Mouse (Mus musculus) MEL (cell line): ENCODE measurements around the gene Stk25. TPM values are rescaled to one million over a fixed set of nuclear protein-coding genes. Genes with fewer than 3 reads are reported as not detected.

Experiments
- DNase-seq: peaks from one replicate; pipeline ENCODE4 v3.0.0; 2011; ENCODE audit warnings: low read depth, low spot score
- H3K27ac ChIP-seq: 2 replicates; pipeline ENCODE4 v1.5.1; 2012; ENCODE audit warnings: low read depth, mild to moderate bottlenecking, control low read depth, low read length, moderate library complexity; ENCODE audit not compliant: control insufficient read depth
- H3K27me3 ChIP-seq, 2 experiments: fragments of 150-350 bp in 1 of 2; sonication (generic) in 1 of 2; 2 replicates each; pipeline ENCODE4 v1.6.1; 2012; ENCODE audit warnings: low read length in 2 of 2, mild to moderate bottlenecking in 2 of 2, improper control_type of control experiment in 1 of 2, moderate library complexity in 1 of 2; ENCODE audit not compliant: insufficient read depth in 2 of 2, control insufficient read depth in 1 of 2
- H3K36me3 ChIP-seq, 2 experiments: 2 replicates each; pipeline ENCODE4 v1.6.1; 2012 to 2014; ENCODE audit warnings: low read length in 2 of 2, improper control_type of control experiment in 1 of 2, inconsistent platforms in 1 of 2, mild to moderate bottlenecking in 1 of 2; ENCODE audit not compliant: insufficient read depth in 2 of 2, control insufficient read depth in 1 of 2
- H3K4me1 ChIP-seq, 2 experiments: fragments of 150-350 bp in 1 of 2; sonication (generic) in 1 of 2; 2 replicates each; pipeline ENCODE4 v1.6.1; 2012; ENCODE audit warnings: low read length in 2 of 2, improper control_type of control experiment in 1 of 2, mild to moderate bottlenecking in 1 of 2; ENCODE audit not compliant: insufficient read depth in 2 of 2, control insufficient read depth in 1 of 2
- H3K4me3 ChIP-seq, 2 experiments: fragments of 150-350 bp in 1 of 2; sonication (generic) in 1 of 2; 2 replicates each; pipeline ENCODE4 v1.5.1; 2012; ENCODE audit warnings: low read depth in 2 of 2, low read length in 2 of 2, mild to moderate bottlenecking in 2 of 2, moderate library complexity in 2 of 2, control low read depth in 1 of 2, improper control_type of control experiment in 1 of 2; ENCODE audit not compliant: control insufficient read depth in 1 of 2, insufficient read depth in 1 of 2
- H3K79me2 ChIP-seq: 2 replicates; pipeline ENCODE4 v1.6.1; 2012; ENCODE audit warnings: mild to moderate bottlenecking, low read length, moderate library complexity; ENCODE audit not compliant: control insufficient read depth, poor library complexity, insufficient read depth
- H3K9ac ChIP-seq: 2 replicates; pipeline ENCODE4 v1.6.1; 2012; ENCODE audit warnings: low read depth, mild to moderate bottlenecking, control low read depth, low read length, moderate library complexity; ENCODE audit not compliant: control insufficient read depth, poor library complexity, severe bottlenecking
- H3K9me3 ChIP-seq: fragments of 150-350 bp; sonication (generic); replicated peaks from 2 replicates; pipeline ENCODE4 v1.6.1; 2012; ENCODE audit warnings: mild to moderate bottlenecking, low read length, improper control_type of control experiment, moderate library complexity; ENCODE audit not compliant: insufficient read depth
- BHLHE40 ChIP-seq: IDR thresholded peaks from 2 replicates; pipeline ENCODE4 v1.6.1; 2012; ENCODE audit warnings: low read depth, mild to moderate bottlenecking, inconsistent platforms, low read length, improper control_type of control experiment, borderline replicate concordance
- CHD1 ChIP-seq: IDR thresholded peaks from 2 replicates; pipeline ENCODE4 v1.6.1; 2012; ENCODE audit warnings: low read depth, mild to moderate bottlenecking, inconsistent platforms, low read length, improper control_type of control experiment
- CHD2 ChIP-seq: IDR thresholded peaks from 2 replicates; pipeline ENCODE4 v1.6.1; 2011; ENCODE audit warnings: low read length, improper control_type of control experiment
- E2F4 ChIP-seq: IDR thresholded peaks from 2 replicates; pipeline ENCODE4 v1.6.1; 2011; ENCODE audit warnings: low read depth, low read length, improper control_type of control experiment, borderline replicate concordance
- ELF1 ChIP-seq: IDR thresholded peaks from 2 replicates; pipeline ENCODE4 v1.6.1; 2014; ENCODE audit warnings: low read depth, mild to moderate bottlenecking, inconsistent platforms, low read length, improper control_type of control experiment, moderate library complexity
- EP300 ChIP-seq, 2 experiments: IDR thresholded peaks; 2 replicates each; pipeline ENCODE4 v1.6.1; 2011; ENCODE audit warnings: improper control_type of control experiment in 2 of 2, low read length in 2 of 2, low read depth in 1 of 2, mild to moderate bottlenecking in 1 of 2
- ETS1 ChIP-seq: IDR thresholded peaks from 2 replicates; pipeline ENCODE4 v1.6.1; 2012; ENCODE audit warnings: low read depth, mild to moderate bottlenecking, inconsistent platforms, low read length, improper control_type of control experiment, moderate library complexity
- GABPA ChIP-seq: IDR thresholded peaks from 2 replicates; pipeline ENCODE4 v1.6.1; 2012; ENCODE audit warnings: low read depth, mild to moderate bottlenecking, inconsistent platforms, low read length, improper control_type of control experiment, moderate library complexity
- GATA1 ChIP-seq: IDR thresholded peaks from 2 replicates; pipeline ENCODE4 v1.6.1; 2011; ENCODE audit warnings: low read depth, low read length, improper control_type of control experiment
- HCFC1 ChIP-seq: IDR thresholded peaks from 2 replicates; pipeline ENCODE4 v1.6.1; 2012; ENCODE audit warnings: low read depth, mild to moderate bottlenecking, inconsistent platforms, low read length, improper control_type of control experiment, moderate library complexity
- JUND ChIP-seq: IDR thresholded peaks from 2 replicates; pipeline ENCODE4 v1.6.1; 2011; ENCODE audit warnings: low read depth, mild to moderate bottlenecking, improper control_type of control experiment, low read length
- MAFK ChIP-seq: IDR thresholded peaks from 2 replicates; pipeline ENCODE4 v1.6.1; 2011; ENCODE audit warnings: low read depth, mild to moderate bottlenecking, low read length, improper control_type of control experiment, borderline replicate concordance
- MAX ChIP-seq: IDR thresholded peaks from 2 replicates; pipeline ENCODE4 v1.6.1; 2011; ENCODE audit warnings: low read length, improper control_type of control experiment
- MAZ ChIP-seq: IDR thresholded peaks from 2 replicates; pipeline ENCODE4 v1.6.1; 2012; ENCODE audit warnings: low read depth, mild to moderate bottlenecking, inconsistent platforms, low read length, improper control_type of control experiment
- MEF2A ChIP-seq: IDR thresholded peaks from 2 replicates; pipeline ENCODE4 v1.6.1; 2014; ENCODE audit warnings: low read depth, mild to moderate bottlenecking, inconsistent platforms, low read length, improper control_type of control experiment; ENCODE audit not compliant: poor library complexity, insufficient replicate concordance, severe bottlenecking; ENCODE audit errors: extremely low read depth
- MYB ChIP-seq: IDR thresholded peaks from 2 replicates; pipeline ENCODE4 v1.6.1; 2011; ENCODE audit warnings: mild to moderate bottlenecking, low read depth, low read length, improper control_type of control experiment
- MYC ChIP-seq: IDR thresholded peaks from 2 replicates; pipeline ENCODE4 v1.6.1; 2011; ENCODE audit warnings: low read depth, mild to moderate bottlenecking, low read length, improper control_type of control experiment, moderate library complexity
- NELFE ChIP-seq: IDR thresholded peaks from 2 replicates; pipeline ENCODE4 v1.6.1; 2011; ENCODE audit warnings: low read depth, low read length, improper control_type of control experiment
- NRF1 ChIP-seq: IDR thresholded peaks from 2 replicates; pipeline ENCODE4 v1.6.1; 2014; ENCODE audit warnings: low read depth, mild to moderate bottlenecking, inconsistent platforms, low read length, improper control_type of control experiment, moderate library complexity; ENCODE audit not compliant: poor library complexity, insufficient read depth, severe bottlenecking
- POLR2A ChIP-seq, 2 experiments: IDR thresholded peaks; 2 replicates each; pipeline ENCODE4 v1.6.1; 2011 to 2012; ENCODE audit warnings: low read length in 2 of 2, mild to moderate bottlenecking in 2 of 2, control low read depth in 1 of 2, improper control_type of control experiment in 1 of 2, low read depth in 1 of 2, moderate library complexity in 1 of 2; ENCODE audit not compliant: control insufficient read depth in 1 of 2, insufficient read depth in 1 of 2, poor library complexity in 1 of 2
- POLR2AphosphoS2 ChIP-seq: IDR thresholded peaks from 2 replicates; pipeline ENCODE4 v1.6.1; 2011; ENCODE audit warnings: low read length, improper control_type of control experiment
- POLR2AphosphoS5 ChIP-seq: IDR thresholded peaks from 2 replicates; pipeline ENCODE4 v1.6.1; 2012; ENCODE audit warnings: low read depth, borderline replicate concordance, mild to moderate bottlenecking, inconsistent platforms, low read length, moderate library complexity, mixed read lengths
- RAD21 ChIP-seq: IDR thresholded peaks from 2 replicates; pipeline ENCODE4 v1.6.1; 2011; ENCODE audit warnings: mild to moderate bottlenecking, low read depth, low read length, improper control_type of control experiment
- RCOR1 ChIP-seq: IDR thresholded peaks from 2 replicates; pipeline ENCODE4 v1.6.1; 2012; ENCODE audit warnings: low read depth, mild to moderate bottlenecking, inconsistent platforms, low read length, improper control_type of control experiment
- SIN3A ChIP-seq: IDR thresholded peaks from 2 replicates; pipeline ENCODE4 v1.6.1; 2012; ENCODE audit warnings: low read length, improper control_type of control experiment, inconsistent platforms
- SMC3 ChIP-seq: IDR thresholded peaks from 2 replicates; pipeline ENCODE4 v1.6.1; 2011; ENCODE audit warnings: low read depth, low read length, improper control_type of control experiment
- TAL1 ChIP-seq: IDR thresholded peaks from 2 replicates; pipeline ENCODE4 v1.6.1; 2012; ENCODE audit warnings: mild to moderate bottlenecking, inconsistent platforms, low read length, moderate library complexity, mixed read lengths
- TBP ChIP-seq: IDR thresholded peaks from 2 replicates; pipeline ENCODE4 v1.8.0; 2011; ENCODE audit warnings: low read depth, low read length, improper control_type of control experiment
- UBTF ChIP-seq: IDR thresholded peaks from 2 replicates; pipeline ENCODE4 v1.6.1; 2012; ENCODE audit warnings: low read depth, mild to moderate bottlenecking, inconsistent platforms, low read length, improper control_type of control experiment, moderate library complexity, borderline replicate concordance; ENCODE audit not compliant: insufficient read depth
- USF1 ChIP-seq: IDR thresholded peaks from 2 replicates; pipeline ENCODE4 v1.6.1; 2014; ENCODE audit warnings: low read depth, mild to moderate bottlenecking, inconsistent platforms, low read length, improper control_type of control experiment, moderate library complexity
- USF2 ChIP-seq, 2 experiments: IDR thresholded peaks; 2 replicates each; pipeline ENCODE4 v1.6.1; 2011 to 2012; ENCODE audit warnings: improper control_type of control experiment in 2 of 2, low read length in 2 of 2, borderline replicate concordance in 1 of 2, inconsistent platforms in 1 of 2, low read depth in 1 of 2, mild to moderate bottlenecking in 1 of 2; ENCODE audit not compliant: insufficient read depth in 1 of 2
- ZC3H11A ChIP-seq: IDR thresholded peaks from 2 replicates; pipeline ENCODE4 v1.6.1; 2012; ENCODE audit warnings: low read depth, mild to moderate bottlenecking, inconsistent platforms, low read length, improper control_type of control experiment
- ZKSCAN1 ChIP-seq: IDR thresholded peaks from 2 replicates; pipeline ENCODE4 v1.6.1; 2012; ENCODE audit warnings: low read depth, mild to moderate bottlenecking, inconsistent platforms, low read length, improper control_type of control experiment, moderate library complexity
- ZMIZ1 ChIP-seq: IDR thresholded peaks from 2 replicates; pipeline ENCODE4 v1.6.1; 2012; ENCODE audit warnings: low read depth, mild to moderate bottlenecking, inconsistent platforms, low read length, improper control_type of control experiment, moderate library complexity
- ZNF384 ChIP-seq: IDR thresholded peaks from 2 replicates; pipeline ENCODE4 v1.6.1; 2012; ENCODE audit warnings: low read depth, mild to moderate bottlenecking, inconsistent platforms, low read length, improper control_type of control experiment
- polyA plus RNA-seq, 2 experiments: library from polyadenylated mRNA; stranded (reverse) in 1 of 2; unstranded in 1 of 2; fragments of >175 nt in 1 of 2; fragments of >200 nt in 1 of 2; gene quantifications; 2 replicates each; pipeline versions ENCODE4 v1.2.1 to v1.2.4; 2012; ENCODE audit warnings: low replicate concordance in 2 of 2, low read depth in 1 of 2; ENCODE audit not compliant: insufficient read length in 2 of 2, insufficient read depth in 1 of 2, missing spikeins in 1 of 2
- total RNA-seq: library from RNA; depleted of rRNA; stranded (reverse); fragments of 300-350 nt; gene quantifications from 2 replicates; pipeline ENCODE4 v1.2.3, GENCODE M21; 2012

The Stk25 gene
- total and polyA plus RNA-seq, 3 experiments, result 66.1 to 128 TPM; not detected in 1

DNA sequence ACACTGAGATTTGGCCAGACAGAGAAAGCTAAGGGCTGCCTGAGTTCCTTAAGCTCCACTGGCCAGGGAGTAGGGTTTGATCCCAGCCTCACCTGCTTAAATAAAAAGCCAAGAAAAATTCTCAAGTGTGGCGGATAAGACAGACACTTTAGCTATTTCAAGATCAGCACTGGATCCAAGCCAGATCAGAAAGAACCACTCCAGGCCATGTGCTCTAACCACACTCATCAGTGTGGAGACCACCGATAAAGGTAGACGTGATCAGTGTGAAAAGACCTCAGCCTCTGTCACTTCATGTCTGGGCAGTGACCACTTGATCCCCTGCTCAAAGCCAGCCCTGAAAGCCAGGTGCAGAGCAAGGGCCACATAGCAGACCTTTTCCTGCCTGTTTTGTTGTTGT, 25.7 kb downstream of the Stk25 start (continued):
- TF ChIP-seq ETS1, result peak; percentile 90
- TF ChIP-seq MYB, result 0 out of 2 replicates have a peak, but pooled peaks have one; percentile 44

DNA sequence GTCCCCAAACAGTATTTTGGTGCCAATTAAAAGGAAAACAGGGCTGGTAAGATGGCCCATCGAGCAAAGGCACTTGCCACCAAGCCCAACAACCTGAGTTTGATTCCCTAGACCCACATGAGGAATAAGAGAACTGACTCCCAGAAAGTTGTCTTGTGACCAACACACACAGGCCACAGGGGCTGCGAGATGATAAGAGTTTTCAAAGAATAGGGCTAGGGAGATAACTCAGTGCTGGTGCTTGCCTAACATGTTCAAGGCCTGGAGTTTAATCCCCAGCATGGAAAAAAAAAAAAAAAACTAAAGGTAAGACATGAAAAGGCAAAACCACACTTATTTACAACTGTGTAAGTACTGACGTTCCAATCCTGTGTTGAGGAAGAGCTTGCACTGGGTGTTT, 27.7 kb downstream of the Stk25 start:
- Histone ChIP-seq H3K4me3 (no peak overlapping the region), H3K9ac (no peak overlapping the region), H3K36me3 (peaks cover 33 to 40% of the 10 kb centered on the region in 2 experiments), H3K9me3 (no peaks in the 10 kb centered on the region), H3K79me2 (peaks cover 35% of the 10 kb centered on the region), H3K27me3 (no peaks in the 10 kb centered on the region), H3K4me1 (peaks cover 34 to 35% of the 10 kb centered on the region in 2 experiments), H3K27ac (peak overlapping the region; percentile 48)
- DNase-seq, result peak; percentile 72
- TF ChIP-seq GATA1 (peak; percentile 89), MAFK (no peak), ELF1 (no peak), NELFE (no peak), GABPA (no peak), ETS1 (peak; percentile 67), POLR2AphosphoS2 (no peak), EP300 (IDR thresholded peaks at IDR 0.05; ENCODE audit: low read depth in 1 of 2, low read length in 2 of 2) (peak; percentile 81), E2F4 (no peak), MAX (peak; percentile 51; the same call in 1 of the 2 replicates), USF1 (peak; percentile 63; the same call in 1 of the 2 replicates), CHD1 (no peak), BHLHE40 (peak; percentile 87), MYC (peak; percentile 65; the same call in 1 of the 2 replicates), USF2 (IDR thresholded peaks at IDR 0.05; ENCODE audit: borderline replicate concordance in 1 of 2, insufficient read depth in 1 of 2, low read depth in 1 of 2, low read length in 2 of 2) (no peak), POLR2AphosphoS5 (no peak), MYB (no peak), MAZ (no peak), RAD21 (no peak), ZKSCAN1 (no peak), TBP (no peak), MEF2A (no peak), ZMIZ1 (no peak), UBTF (no peak), CHD2 (0 out of 2 replicates have a peak, but pooled peaks have one; percentile 14), HCFC1 (0 out of 2 replicates have a peak, but pooled peaks have one; percentile 40), SIN3A (peak; percentile 22; the same call in 1 of the 2 replicates), RCOR1 (peak; percentile 69), ZNF384 (peak; percentile 93), POLR2A (IDR thresholded peaks at IDR 0.05; ENCODE audit: control insufficient read depth in 1 of 2, insufficient read depth in 1 of 2, low read depth in 1 of 2, low read length in 2 of 2, poor library complexity in 1 of 2) (no peak), NRF1 (no peak), TAL1 (peak; percentile 83), ZC3H11A (no peak), SMC3 (no peak), JUND (no peak)
